Mouse (Mus musculus): ENCODE results near the gene E130218I03Rik.
"Not testable (repeated sequence)": the region's sequence is repeated elsewhere in the genome, so short reads cannot be mapped to it uniquely, and the experiment has no call there.

The E130218I03Rik gene

DNA sequence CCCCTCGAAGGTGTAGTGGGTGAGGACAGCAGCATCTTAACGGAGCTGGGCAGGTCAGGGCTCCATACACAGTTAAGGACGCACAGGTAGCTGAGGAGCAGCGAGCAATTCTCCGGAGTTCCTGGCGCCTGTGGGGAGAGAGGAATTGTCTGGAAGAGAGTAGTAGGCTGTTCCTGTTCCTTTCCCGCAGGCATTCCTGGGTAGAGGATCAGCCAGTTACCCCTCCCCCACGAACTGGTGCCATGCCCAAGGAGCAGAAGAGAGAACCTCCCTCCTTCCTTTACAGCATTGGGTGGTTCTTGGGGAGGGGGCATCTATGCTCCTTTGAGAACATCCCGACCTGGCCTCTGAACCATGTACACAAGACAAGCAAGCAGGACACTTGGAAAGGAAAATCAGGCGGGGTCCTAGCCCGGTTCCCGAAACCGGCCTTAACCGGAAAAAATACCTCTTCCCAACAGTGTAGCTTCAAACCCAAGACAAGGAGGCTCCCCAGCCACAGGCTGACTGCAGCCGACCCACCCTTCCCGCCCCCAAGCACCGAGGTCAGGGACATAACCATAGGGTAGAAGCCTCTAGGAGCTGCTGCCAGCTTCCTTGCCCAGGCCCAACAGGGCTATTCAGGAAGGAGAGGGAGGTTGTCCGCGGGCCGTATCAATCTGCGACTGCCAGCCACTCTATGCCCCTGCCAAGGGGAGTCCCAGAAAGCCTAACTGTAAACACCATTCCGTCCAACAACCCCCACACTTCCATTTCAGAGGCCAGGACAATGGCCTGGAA is 8.9 kb downstream of the E130218I03Rik start:
- in situ Hi-C loops (cut with MboI): no loop called here

DNA sequence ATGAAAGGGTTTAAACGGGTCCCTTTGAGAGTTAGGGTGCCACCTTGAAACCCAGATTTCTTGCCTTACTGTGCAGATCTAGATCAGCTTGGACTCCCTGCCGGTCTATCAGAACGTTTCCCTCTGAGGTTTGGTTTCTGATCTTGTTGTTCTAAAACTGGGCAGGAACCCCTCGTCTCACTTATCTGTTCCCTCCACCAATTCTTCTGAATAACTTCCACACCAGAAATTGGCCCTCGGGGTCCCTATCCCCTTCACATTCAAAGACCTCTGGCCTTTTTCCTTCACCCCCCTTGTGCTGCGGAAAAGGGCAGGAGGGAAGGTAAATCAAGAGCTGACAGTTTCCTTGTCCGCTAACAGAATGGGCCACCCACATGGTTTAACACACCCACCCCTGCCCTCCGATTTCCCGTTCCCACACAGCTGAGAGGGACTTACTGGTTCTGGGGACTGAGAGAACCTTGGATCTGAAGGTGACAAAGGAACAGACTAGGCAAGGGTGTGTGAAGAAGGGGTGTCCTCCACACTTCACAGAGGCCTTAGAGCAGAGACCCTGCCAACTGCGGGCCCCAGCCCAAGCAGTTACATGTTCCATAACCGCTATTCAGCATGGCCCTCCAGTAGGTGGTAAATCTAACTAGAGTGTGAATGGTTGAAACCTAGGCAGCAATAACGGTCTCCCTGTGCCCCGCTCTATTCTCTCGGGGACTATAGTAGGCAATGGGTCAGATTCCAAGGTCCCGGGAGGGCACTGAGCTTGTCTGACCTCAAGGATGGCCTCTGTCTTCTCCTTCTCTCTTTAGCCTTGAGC is 9.7 kb downstream of the E130218I03Rik start:
- in situ Hi-C loops (cut with MboI): no loop called here

DNA sequence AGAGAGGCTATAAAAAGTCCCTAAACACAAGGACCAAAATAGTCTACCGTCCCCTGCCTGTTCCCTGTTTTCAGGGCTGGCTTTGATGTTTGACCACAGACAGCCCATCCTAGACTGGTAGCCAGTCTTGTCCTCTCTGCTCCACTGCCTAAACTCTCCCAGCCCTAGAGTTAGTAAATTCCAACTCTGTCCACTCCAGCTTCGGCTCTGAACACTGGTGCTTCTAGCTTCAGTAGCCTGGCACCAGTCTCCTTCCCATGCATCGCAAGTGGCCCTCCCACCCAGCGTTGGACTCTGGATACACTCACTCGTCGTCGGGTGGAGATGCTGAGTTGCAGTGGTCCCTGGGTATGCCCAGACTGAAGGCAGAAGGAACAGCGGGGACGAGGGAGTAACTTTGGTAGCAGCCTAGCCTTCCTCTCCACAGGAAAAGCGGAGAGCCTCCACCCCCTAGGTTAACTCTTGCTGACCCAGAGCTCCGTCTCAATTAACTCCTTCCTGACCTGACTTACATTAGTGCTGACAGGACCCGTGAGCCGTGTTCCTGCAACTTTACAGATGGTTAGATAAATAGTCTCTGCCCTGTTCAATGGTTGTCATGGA is 10.4 kb downstream of the E130218I03Rik start, which contains the start of gene Grrp1:
Gene Grrp1, minus strand, starts transcription at position 385 of the 603 bp plus-strand sequence.
- in situ Hi-C loops (cut with MboI): no loop called here

DNA sequence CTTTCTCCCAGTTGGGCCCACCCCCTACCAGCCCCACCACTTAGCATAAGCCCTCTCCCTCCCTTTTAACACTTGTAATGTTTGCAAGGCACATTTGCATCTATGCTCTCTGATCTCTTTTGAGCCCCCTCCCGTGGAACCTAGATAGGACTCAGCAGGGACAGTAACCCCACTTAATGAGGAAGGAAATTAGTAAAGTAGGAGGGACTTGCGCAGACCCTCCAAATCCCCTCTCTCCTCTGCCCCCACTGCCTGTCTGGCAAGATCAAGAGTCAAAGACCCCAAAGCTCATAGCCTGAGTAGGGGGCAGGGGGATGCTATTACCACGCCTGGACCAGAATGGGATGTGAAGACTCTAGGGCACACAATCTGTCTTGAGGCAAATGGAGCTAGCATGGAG is 11.4 kb downstream of the E130218I03Rik start:
- in situ Hi-C loops (cut with MboI): no loop called here

- in situ Hi-C loops (cut with MboI): no loop called here
These were observed 12.4 kb downstream of the E130218I03Rik start for GRCm38 (mm10) chr4:134255854-134256253.

DNA sequence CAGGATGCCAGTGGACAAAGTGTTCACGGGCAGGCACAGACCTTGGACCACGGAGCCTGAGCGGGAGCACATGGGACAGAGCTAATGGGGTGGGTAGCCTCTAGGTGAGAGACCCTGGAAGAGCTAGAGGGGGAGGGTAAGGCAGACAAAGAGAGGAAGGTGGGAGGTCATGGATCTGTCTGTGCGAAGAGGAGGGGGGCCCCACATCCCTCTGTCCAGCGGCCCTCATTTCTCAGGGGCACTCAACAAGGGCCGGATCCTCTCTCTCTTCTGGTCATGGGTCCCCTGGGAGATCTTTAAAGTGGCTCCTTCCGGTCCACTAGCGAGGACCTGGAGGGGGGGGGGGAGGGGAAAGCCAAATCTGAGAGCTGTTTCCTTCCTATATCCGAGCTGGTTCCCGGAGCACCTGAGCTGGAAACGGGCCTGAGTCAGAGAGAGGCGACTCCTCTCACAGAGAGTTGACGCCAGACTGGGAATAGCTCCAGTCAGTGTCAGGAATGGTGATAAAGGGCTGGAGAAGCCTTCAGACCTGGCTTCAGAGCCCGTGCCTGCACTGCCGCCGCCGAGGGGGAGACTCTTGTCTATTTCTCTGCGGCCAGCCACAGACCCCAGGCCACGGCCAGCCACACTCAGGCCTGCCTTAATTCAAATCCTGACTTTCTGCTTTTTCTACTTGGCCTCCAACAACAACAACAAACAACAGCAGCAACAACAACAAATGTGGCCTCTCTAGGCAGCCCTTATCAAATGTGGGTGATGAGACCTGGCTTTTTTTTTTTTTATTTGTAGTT is 13.1 kb downstream of the E130218I03Rik start:
- in situ Hi-C loops (cut with MboI): no loop called here

GRCm38 (mm10) chr4:134257198-134258009 is 13.9 kb downstream of the E130218I03Rik start:
- in situ Hi-C loops (cut with MboI): no loop called here

DNA sequence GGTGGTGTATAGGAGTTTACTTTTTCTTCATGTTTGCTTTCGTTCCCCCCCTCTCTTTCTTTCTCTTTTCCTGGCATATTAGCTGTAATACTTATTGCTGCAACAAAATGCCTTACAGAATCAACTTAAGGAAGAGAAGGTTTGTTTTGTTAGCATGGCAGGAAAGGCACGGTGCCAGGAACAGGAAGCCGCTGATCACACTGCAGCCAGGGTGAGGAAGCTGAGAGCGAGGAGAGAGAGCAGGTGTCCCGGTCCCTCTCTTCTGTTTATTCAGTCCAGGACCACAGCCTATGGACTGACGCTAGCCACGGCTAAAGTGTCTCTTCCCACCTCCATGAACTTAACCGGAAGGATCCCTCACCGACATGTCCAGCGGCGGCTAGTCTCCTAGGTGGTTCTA is 14.9 kb downstream of the E130218I03Rik start:
- in situ Hi-C loops (cut with MboI): no loop called here

GRCm38 (mm10) chr4:134263191-134263590 is 19.7 kb downstream of the E130218I03Rik start:
- in situ Hi-C loops (cut with MboI): no loop called here

DNA sequence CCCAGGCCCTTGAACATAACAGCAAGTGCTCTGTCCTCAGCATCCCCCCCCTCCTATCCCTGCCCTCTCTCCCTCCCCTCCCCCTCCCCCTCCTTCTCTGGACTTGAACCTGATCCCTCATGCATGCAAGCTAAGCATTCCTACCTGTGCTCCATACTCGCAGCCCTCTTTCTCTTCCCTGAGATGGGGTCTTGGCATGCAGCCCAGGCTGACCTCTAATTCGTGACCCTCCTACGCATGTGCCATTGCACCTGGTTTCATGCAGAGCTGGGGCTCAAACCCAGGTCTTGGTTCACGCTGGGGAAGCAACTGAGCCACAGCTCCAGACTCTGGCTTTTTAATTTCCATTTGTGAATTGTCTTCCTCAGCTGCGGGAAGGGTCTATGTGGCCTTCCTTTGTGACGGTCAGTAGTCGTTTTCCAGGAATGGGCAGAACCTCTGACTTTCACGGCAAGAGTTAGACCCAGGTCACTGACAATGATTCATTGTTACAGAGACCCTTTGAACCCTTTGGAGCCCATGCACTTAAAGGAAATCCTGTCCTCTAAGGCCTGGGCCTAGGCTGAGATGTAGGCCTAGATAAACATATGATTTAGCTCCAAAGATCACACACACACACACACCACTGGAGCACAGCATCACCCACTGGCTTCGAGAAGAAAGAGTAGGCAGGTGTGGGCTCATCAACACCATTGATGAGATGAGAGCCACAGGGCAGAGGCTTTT is 22.6 kb downstream of the E130218I03Rik start:
- in situ Hi-C loops (cut with MboI): no loop called here

- in situ Hi-C loops (cut with MboI): no loop called here
These were observed 24.7 kb downstream of the E130218I03Rik start for GRCm38 (mm10) chr4:134268102-134268655.

GRCm38 (mm10) chr4:134269622-134270021 is 26.2 kb downstream of the E130218I03Rik start:
- in situ Hi-C loops (cut with MboI): not testable (repeated sequence)

- in situ Hi-C loops (cut with MboI): no loop called here
These were observed 28.5 kb downstream of the E130218I03Rik start for GRCm38 (mm10) chr4:134271979-134272378.

DNA sequence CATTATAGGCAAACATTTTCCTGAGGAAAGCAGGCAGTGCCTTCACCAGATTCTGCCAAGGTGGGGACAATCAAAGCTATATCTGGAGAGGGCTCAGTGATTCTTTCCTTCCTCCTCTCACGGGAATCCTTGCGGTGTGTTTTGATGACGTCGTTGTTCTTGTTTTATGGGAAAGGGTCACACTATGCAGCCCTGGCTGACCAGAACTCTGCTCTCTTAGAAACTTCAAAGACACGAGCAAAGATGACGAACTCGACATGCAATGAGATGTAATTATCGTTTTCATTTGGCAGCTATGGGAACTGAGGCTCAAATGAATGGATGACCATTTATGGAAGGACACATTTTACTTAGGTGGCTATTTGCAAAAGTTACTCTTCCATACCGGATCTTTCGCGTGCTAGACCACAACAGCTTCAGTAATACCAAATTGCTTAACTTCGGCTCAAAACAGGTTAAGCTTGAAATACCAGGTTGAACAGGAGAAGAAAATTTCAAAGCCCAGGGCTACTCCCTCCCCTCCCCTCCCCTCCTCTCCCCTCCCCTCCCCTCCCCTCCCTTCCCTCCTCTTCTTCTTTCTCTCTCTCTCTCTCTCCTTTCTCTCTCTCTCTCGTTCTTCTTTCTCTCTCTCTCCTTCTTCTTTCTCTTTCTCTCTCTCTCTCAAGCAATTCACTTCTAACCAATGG is 29.4 kb downstream of the E130218I03Rik start:
- in situ Hi-C loops (cut with MboI): no loop called here

DNA sequence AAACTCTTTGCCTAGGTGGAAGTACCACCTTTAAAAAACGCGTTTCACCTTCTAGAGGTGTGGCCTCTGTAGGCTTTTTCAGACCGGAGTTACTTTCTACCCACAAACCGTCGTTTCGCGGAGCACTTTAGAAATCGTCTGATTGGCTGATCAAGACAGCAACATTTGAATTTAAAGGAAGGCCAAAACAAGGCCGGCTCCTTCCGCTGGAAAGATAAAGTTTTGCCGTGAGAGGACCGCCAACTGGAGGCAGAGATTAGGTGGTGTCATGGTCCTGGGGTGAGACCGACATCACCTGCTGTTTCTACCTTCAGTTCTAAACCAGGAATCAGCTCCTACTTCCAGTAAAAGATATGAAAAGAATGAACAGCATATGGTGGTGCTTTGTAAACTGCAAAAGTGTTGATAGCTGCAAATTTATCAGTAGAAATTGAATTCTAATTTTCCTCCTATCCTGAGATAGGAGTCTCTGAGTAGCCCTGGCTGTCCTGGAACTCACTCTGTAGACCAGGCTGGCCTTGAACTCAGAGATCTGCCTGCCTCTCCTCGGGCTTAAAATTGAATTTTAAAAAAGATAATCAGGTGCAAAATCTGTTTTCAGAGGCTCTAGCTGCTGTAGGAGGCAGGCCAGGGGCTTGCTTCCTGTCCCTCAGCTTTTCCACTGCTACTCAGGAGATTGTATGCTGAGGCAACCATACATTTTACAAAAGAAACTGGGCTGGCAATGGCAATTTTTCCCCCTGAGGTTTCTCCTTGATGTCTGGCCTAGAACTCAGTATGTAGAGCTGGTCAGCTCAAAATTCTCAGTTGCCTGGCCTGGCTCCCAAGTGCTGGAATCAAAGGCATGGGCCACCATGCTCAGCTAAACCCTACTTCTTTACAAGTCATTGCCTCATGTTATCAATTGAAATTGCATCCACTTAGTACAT is 30.2 kb downstream of the E130218I03Rik start:
- in situ Hi-C loops (cut with MboI): no loop called here

DNA sequence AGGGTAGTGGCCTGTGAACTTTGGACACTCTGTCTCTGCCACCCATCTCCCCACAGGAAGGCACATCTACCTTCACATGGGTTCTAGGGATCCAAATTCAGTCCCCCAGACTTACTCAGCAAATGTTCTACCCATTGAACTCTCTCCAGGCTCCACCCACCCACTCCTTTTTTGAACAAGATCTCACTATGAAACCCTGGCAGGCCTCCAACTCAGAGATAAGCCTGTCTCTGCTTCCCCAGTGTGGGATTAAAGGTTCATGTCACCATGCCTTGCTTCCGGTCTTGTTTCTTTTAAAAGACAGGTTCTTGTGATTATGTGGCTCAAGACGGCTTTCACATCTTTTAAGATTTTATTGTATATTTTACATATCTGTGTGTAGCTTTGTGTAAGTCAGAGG is 41.5 kb downstream of the E130218I03Rik start:
- in situ Hi-C loops (cut with MboI): loop anchor here (5.0 kb wide), 1 partner anchor 98 kb away; the partner anchor contains the start of gene Cep85

DNA sequence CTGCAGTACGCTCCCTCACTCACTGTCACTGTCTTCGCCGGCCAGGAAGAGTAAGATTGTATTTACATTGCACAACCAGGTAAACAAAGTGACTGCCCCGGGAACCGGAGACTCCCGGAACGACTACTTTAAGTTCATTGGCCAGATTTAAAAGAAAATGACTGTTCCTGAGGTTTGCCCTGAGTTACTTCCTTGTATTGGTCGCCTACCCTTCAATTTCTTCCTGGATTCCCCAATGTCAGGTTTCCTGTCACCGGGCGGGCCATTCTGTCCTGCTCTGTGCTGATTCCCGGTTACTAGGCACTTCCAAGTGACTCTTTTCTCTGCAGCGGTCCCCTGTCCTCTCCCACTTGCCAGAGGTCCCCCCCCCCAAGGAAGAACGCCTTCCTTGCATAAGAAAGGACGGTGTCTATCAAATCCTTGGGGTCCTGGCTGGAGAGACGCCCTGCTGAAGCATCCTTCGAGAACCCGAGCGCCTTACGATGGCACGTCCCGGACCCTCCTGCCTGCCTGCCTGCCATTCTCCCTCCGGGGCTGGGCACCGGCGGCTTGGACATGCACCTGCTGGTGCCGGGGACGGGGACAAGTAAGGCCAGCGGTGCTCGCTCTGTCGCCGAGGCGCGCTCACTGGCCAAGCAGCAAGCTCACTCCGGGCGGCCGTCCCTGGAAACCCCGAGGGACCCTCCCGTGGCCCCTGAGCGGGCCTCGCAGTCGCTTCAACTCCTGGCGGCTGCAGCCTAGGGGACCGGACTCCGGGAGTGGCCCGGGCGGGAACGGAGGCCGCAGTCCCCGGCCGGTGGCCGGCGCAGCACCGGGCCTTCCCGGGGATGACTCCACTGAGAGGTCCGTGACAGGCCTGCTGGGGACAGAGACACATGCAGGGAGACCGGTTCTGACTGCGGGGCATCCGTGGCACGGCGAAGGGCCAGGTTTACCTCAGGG is 43.0 kb downstream of the E130218I03Rik start:
- in situ Hi-C loops (cut with MboI): loop anchor here (5.0 kb wide), 1 partner anchor 99 kb away; the partner anchor contains the start of gene Cep85
